8 mouse cellular contexts compared by ENCODE assay signal in genomic region chr10:80747410-80747809, GRCm38 (mm10). TPM values are rescaled to one million over a fixed set of nuclear protein-coding genes. Genes with fewer than 3 reads are reported as not detected.
A peak's percentile ranks its signal among the peaks of the same experiment; 100 is the strongest.
DNase-seq lines count a peak whose midpoint lies in the region; ATAC-seq and TF ChIP-seq lines count a peak whose summit lies in the region.

No protein-coding gene starts in this region.

- no peak for ATAC-seq in midbrain, embryonic 11.5 days (ENCODE audit: low FRiP score)
- ATAC-seq in midbrain, embryonic 16.5 days = no peak
- ATAC-seq in liver, postnatal 0 days = no peak

- H3K27ac ChIP-seq in midbrain, embryonic 11.5 days (ENCODE audit: low read depth, low read length) = no peak overlapping the region
- no peak overlapping the region for H3K27ac ChIP-seq in midbrain, embryonic 16.5 days (ENCODE audit: low read length)
- no peak overlapping the region for H3K27ac ChIP-seq in liver, postnatal 0 days (ENCODE audit: low read depth)

- TF ChIP-seq EP300 in liver, postnatal 0 days (IDR thresholded peaks at IDR 0.05; ENCODE audit: low read depth) = no peak

- no peaks in the 10 kb centered on the region for H3K27me3 ChIP-seq in midbrain, embryonic 11.5 days (ENCODE audit: control insufficient read depth, insufficient read depth, low read length)
- H3K27me3 ChIP-seq in midbrain, embryonic 16.5 days (ENCODE audit: control insufficient read depth, insufficient read depth, low read depth, low read length) = no peaks in the 10 kb centered on the region; the same call in 1 of the 2 replicates
- no peaks in the 10 kb centered on the region for H3K27me3 ChIP-seq in liver, postnatal 0 days (ENCODE audit: insufficient read depth, low read length)

- no peaks in the 10 kb centered on the region for H3K9me3 ChIP-seq in midbrain, embryonic 11.5 days (ENCODE audit: control insufficient read depth, low read length)
- H3K9me3 ChIP-seq in midbrain, embryonic 16.5 days (replicated peaks; ENCODE audit: control insufficient read depth, low read length, poor library complexity, severe bottlenecking) = no peaks in the 10 kb centered on the region
- H3K9me3 ChIP-seq in liver, postnatal 0 days (ENCODE audit: low read length) = no peaks in the 10 kb centered on the region

- peak; percentile 94 for DNase-seq in midbrain, embryonic 11.5 days (ENCODE audit: low spot score, missing footprints)
- DNase-seq in cerebellum, adult 11-12 months = peak; percentile 83
- peak; percentile 58 to 65 for DNase-seq in frontal cortex, postnatal 14 days (ENCODE audit: low spot score in 2 of 2)
- DNase-seq in kidney, postnatal 10 days = peak; percentile 88
- DNase-seq in liver, postnatal 0 days = peak; percentile 86
- peak; percentile 84 for DNase-seq in retina, embryonic 14.5 days (ENCODE audit: low spot score)
- peak; percentile 69 to 74 for DNase-seq in thymus, postnatal 36 days

- no peak overlapping the region for H3K9ac ChIP-seq in midbrain, embryonic 11.5 days (ENCODE audit: low read length)
- no peak overlapping the region for H3K9ac ChIP-seq in midbrain, embryonic 16.5 days (ENCODE audit: low read depth, low read length)
- H3K9ac ChIP-seq in liver, postnatal 0 days (replicated peaks) = no peak overlapping the region

- peak; percentile 99 for TF ChIP-seq CTCF in liver, postnatal 0 days (IDR thresholded peaks at IDR 0.05; ENCODE audit: low read depth)

- no peaks in the 10 kb centered on the region for H3K36me3 ChIP-seq in midbrain, embryonic 11.5 days (ENCODE audit: control insufficient read depth, insufficient read depth, low read length)
- no peaks in the 10 kb centered on the region for H3K36me3 ChIP-seq in midbrain, embryonic 16.5 days (ENCODE audit: control insufficient read depth, insufficient read depth, low read length)
- H3K36me3 ChIP-seq in liver, postnatal 0 days (replicated peaks; ENCODE audit: insufficient read depth, low read length) = no peaks in the 10 kb centered on the region

- no peak overlapping the region for H3K4me3 ChIP-seq in midbrain, embryonic 11.5 days (ENCODE audit: low read depth, low read length)
- H3K4me3 ChIP-seq in midbrain, embryonic 16.5 days (ENCODE audit: low read depth, low read length) = no peak overlapping the region
- no peak overlapping the region for H3K4me3 ChIP-seq in liver, postnatal 0 days (ENCODE audit: low read depth, low read length)

- H3K4me1 ChIP-seq in midbrain, embryonic 11.5 days (ENCODE audit: control insufficient read depth, insufficient read depth, low read length) = peaks cover 12% of the 10 kb centered on the region; the same call in 1 of the 2 replicates
- peaks cover 7% of the 10 kb centered on the region for H3K4me1 ChIP-seq in midbrain, embryonic 16.5 days (ENCODE audit: control insufficient read depth, insufficient read depth, low read length)
- H3K4me1 ChIP-seq in liver, postnatal 0 days (ENCODE audit: insufficient read depth) = peaks cover 23% of the 10 kb centered on the region

- H3K4me2 ChIP-seq in midbrain, embryonic 11.5 days = no peak overlapping the region
- no peak overlapping the region for H3K4me2 ChIP-seq in midbrain, embryonic 16.5 days (ENCODE audit: low read length)
- H3K4me2 ChIP-seq in liver, postnatal 0 days (ENCODE audit: low read depth, low read length) = no peak overlapping the region

- WGBS in midbrain, embryonic 11.5 days = 20% methylated on average over 3 of the region's 3 CpGs
- 12% methylated on average over 3 of the region's 3 CpGs for WGBS in midbrain, embryonic 16.5 days
- WGBS in liver, postnatal 0 days (ENCODE audit: insufficient replicate concordance) = 9% methylated on average over 3 of the region's 3 CpGs

RNA-seq across cellular contexts. Expression of gene Ap3d1, which starts 5.3 kb away (rescaled TPM):
- 63.2 and 68.4 TPM in 2 replicates for polyA plus RNA-seq in midbrain, embryonic 11.5 days (2014; fragmentation: Nextera tagmentation; extraction: Ambion mirVana)
- 99.5 and 112 TPM in 2 replicates for polyA plus RNA-seq in midbrain, embryonic 16.5 days (2015; fragmentation: Nextera tagmentation; extraction: Ambion mirVana)
- 16.4 and 19.0 TPM in 2 replicates for polyA plus RNA-seq in liver, postnatal 0 days (2015; fragmentation: Nextera tagmentation; extraction: Ambion mirVana)

RNA-seq across cellular contexts. Expression of gene Dot1l, which starts 7.6 kb away (rescaled TPM):
- 15.4 and 18.8 TPM in 2 replicates for polyA plus RNA-seq in midbrain, embryonic 11.5 days (2014; fragmentation: Nextera tagmentation; extraction: Ambion mirVana)
- polyA plus RNA-seq in midbrain, embryonic 16.5 days (2015; fragmentation: Nextera tagmentation; extraction: Ambion mirVana) = 17.7 and 17.8 TPM in 2 replicates
- polyA plus RNA-seq in liver, postnatal 0 days (2015; fragmentation: Nextera tagmentation; extraction: Ambion mirVana) = 4.6 TPM in 2 replicates

RNA-seq across cellular contexts. Expression of gene Izumo4, which starts 45.4 kb away (rescaled TPM):
- polyA plus RNA-seq in midbrain, embryonic 11.5 days (2014; fragmentation: Nextera tagmentation; extraction: Ambion mirVana) = 6.7 and 6.9 TPM in 2 replicates
- 44.9 and 49.5 TPM in 2 replicates for polyA plus RNA-seq in midbrain, embryonic 16.5 days (2015; fragmentation: Nextera tagmentation; extraction: Ambion mirVana)
- 7.9 and 10.4 TPM in 2 replicates for polyA plus RNA-seq in liver, postnatal 0 days (2015; fragmentation: Nextera tagmentation; extraction: Ambion mirVana)

RNA-seq across cellular contexts. Expression of gene Mob3a, which starts 45.6 kb away (rescaled TPM):
- 50.2 and 52.7 TPM in 2 replicates for polyA plus RNA-seq in midbrain, embryonic 11.5 days (2014; fragmentation: Nextera tagmentation; extraction: Ambion mirVana)
- 61.4 and 64.3 TPM in 2 replicates for polyA plus RNA-seq in midbrain, embryonic 16.5 days (2015; fragmentation: Nextera tagmentation; extraction: Ambion mirVana)
- 14.7 and 17.3 TPM in 2 replicates for polyA plus RNA-seq in liver, postnatal 0 days (2015; fragmentation: Nextera tagmentation; extraction: Ambion mirVana)

RNA-seq across cellular contexts. Expression of gene Sf3a2, which starts 50.6 kb away (rescaled TPM):
- polyA plus RNA-seq in midbrain, embryonic 11.5 days (2014; fragmentation: Nextera tagmentation; extraction: Ambion mirVana) = 92.2 and 104 TPM in 2 replicates
- 57.8 and 60.6 TPM in 2 replicates for polyA plus RNA-seq in midbrain, embryonic 16.5 days (2015; fragmentation: Nextera tagmentation; extraction: Ambion mirVana)
- polyA plus RNA-seq in liver, postnatal 0 days (2015; fragmentation: Nextera tagmentation; extraction: Ambion mirVana) = 20.9 and 22.2 TPM in 2 replicates
